Comparison of ENCODE assay signal across 8 mouse cellular contexts in genomic region chr11:54859322-54860165, GRCm38 (mm10). TPM values are rescaled to one million over a fixed set of nuclear protein-coding genes. Genes with fewer than 3 reads are reported as not detected.
DNase-seq lines count a peak whose midpoint lies in the region; ATAC-seq and TF ChIP-seq lines count a peak whose summit lies in the region.

No protein-coding gene starts in this region.

- peak overlapping the region; percentile 83 for H3K4me3 ChIP-seq in heart, embryonic 10.5 days
- peak overlapping the region; percentile 85 for H3K4me3 ChIP-seq in G1E (ENCODE audit: low read depth, low read length)
- peak overlapping the region; percentile 67 for H3K4me3 ChIP-seq in forebrain, embryonic 13.5 days
- peak overlapping the region; percentile 61 for H3K4me3 ChIP-seq in limb, embryonic 15.5 days
- H3K4me3 ChIP-seq in small intestine, adult 2 months (ENCODE audit: low read depth, low read length): peak overlapping the region; percentile 78

- H3K27me3 ChIP-seq in heart, embryonic 10.5 days (ENCODE audit: insufficient read depth, poor library complexity, severe bottlenecking): no peaks in the 10 kb centered on the region
- no peaks in the 10 kb centered on the region for H3K27me3 ChIP-seq in G1E (ENCODE audit: insufficient read depth, low read length)
- no peaks in the 10 kb centered on the region for H3K27me3 ChIP-seq in forebrain, embryonic 13.5 days
- H3K27me3 ChIP-seq in limb, embryonic 15.5 days: no peaks in the 10 kb centered on the region
- no peaks in the 10 kb centered on the region for H3K27me3 ChIP-seq in small intestine, adult 2 months (ENCODE audit: control insufficient read depth, insufficient read depth, low read length)

- H3K9ac ChIP-seq in forebrain, embryonic 13.5 days: peak overlapping the region; percentile 79
- H3K9ac ChIP-seq in limb, embryonic 15.5 days: peak overlapping the region; percentile 53; the same call in 1 of the 2 replicates

- no peak for TF ChIP-seq CTCF in G1E (IDR thresholded peaks at IDR 0.05; ENCODE audit: low read depth, low read length)
- TF ChIP-seq CTCF in small intestine, adult 2 months (IDR thresholded peaks at IDR 0.05; ENCODE audit: extremely low read depth, insufficient read length, insufficient replicate concordance, low read depth, low read length): peak; percentile 31; the same call in 1 of the 2 replicates

- H3K4me1 ChIP-seq in heart, embryonic 10.5 days: peaks cover 7% of the 10 kb centered on the region; the same call in 1 of the 2 replicates
- peaks cover 29% of the 10 kb centered on the region for H3K4me1 ChIP-seq in G1E (ENCODE audit: insufficient read depth, low read depth, low read length)
- H3K4me1 ChIP-seq in forebrain, embryonic 13.5 days: peaks cover 15% of the 10 kb centered on the region
- peaks cover 6% of the 10 kb centered on the region for H3K4me1 ChIP-seq in limb, embryonic 15.5 days
- 0 out of 2 replicates have a peak, but pooled peaks cover 1% of the 10 kb centered on the region for H3K4me1 ChIP-seq in small intestine, adult 2 months (ENCODE audit: control insufficient read depth, insufficient read depth, insufficient read length, low read length)

- TF ChIP-seq POLR2A in small intestine, adult 2 months (IDR thresholded peaks at IDR 0.05; ENCODE audit: low read depth, low read length): no peak

- H3K36me3 ChIP-seq in heart, embryonic 10.5 days: no peaks in the 10 kb centered on the region
- H3K36me3 ChIP-seq in G1E (replicated peaks): peaks cover 2% of the 10 kb centered on the region
- H3K36me3 ChIP-seq in forebrain, embryonic 13.5 days (ENCODE audit: poor library complexity, severe bottlenecking): no peaks in the 10 kb centered on the region
- no peaks in the 10 kb centered on the region for H3K36me3 ChIP-seq in limb, embryonic 15.5 days
- no peaks in the 10 kb centered on the region for H3K36me3 ChIP-seq in small intestine, adult 2 months (ENCODE audit: control insufficient read depth, insufficient read depth, low read length)

- intact Hi-C loops in heart, postnatal 14 days (cut with DNase I): loop anchor here (1.0 to 10.0 kb wide), 4 partner anchors 57 to 295 kb away; partner anchors contain the start of gene Cdc42se2

- H3K4me2 ChIP-seq in forebrain, embryonic 13.5 days: peak overlapping the region; percentile 74
- peak overlapping the region; percentile 68 for H3K4me2 ChIP-seq in limb, embryonic 15.5 days

- no peak for ATAC-seq in G1E (ENCODE audit: extremely low read depth, insufficient number of reproducible peaks, low FRiP score, poor library complexity, severe bottlenecking)
- no peak for ATAC-seq in forebrain, embryonic 13.5 days
- ATAC-seq in limb, embryonic 15.5 days (ENCODE audit: insufficient number of reproducible peaks, low FRiP score, low TSS enrichment, low read depth): no peak
- ATAC-seq in granulocyte monocyte progenitor cell, adult 5-6 weeks (replicated peaks; ENCODE audit: poor library complexity, severe bottlenecking): no peak

- 27% methylated on average over 11 of the region's 11 CpGs for WGBS in heart, embryonic 10.5 days
- 28% methylated on average over 11 of the region's 11 CpGs for WGBS in forebrain, embryonic 13.5 days
- WGBS in limb, embryonic 15.5 days: 18% methylated on average over 11 of the region's 11 CpGs
- WGBS in small intestine, adult 2 months: 13% methylated on average over 11 of the region's 11 CpGs

- DNase-seq in heart, embryonic 10.5 days (ENCODE audit: low spot score): no peak
- DNase-seq in heart, postnatal 14 days: no peak
- peak; percentile 41 for DNase-seq in G1E (ENCODE audit: low spot score)
- DNase-seq in spleen, adult 12 weeks (ENCODE audit: low spot score): no peak

- H3K27ac ChIP-seq in heart, embryonic 10.5 days: peak overlapping the region; percentile 95
- peak overlapping the region; percentile 66; the same call in 1 of the 2 replicates for H3K27ac ChIP-seq in forebrain, embryonic 13.5 days
- H3K27ac ChIP-seq in limb, embryonic 15.5 days: peak overlapping the region; percentile 43; the same call in 1 of the 2 replicates
- H3K27ac ChIP-seq in small intestine, adult 2 months (ENCODE audit: insufficient read depth, low read depth, low read length): no peak overlapping the region

- H3K9me3 ChIP-seq in heart, embryonic 10.5 days: no peaks in the 10 kb centered on the region
- 0 out of 2 replicates have a peak, but pooled peaks cover 4% of the 10 kb centered on the region for H3K9me3 ChIP-seq in G1E (replicated peaks)
- H3K9me3 ChIP-seq in forebrain, embryonic 13.5 days (replicated peaks): no peaks in the 10 kb centered on the region
- no peaks in the 10 kb centered on the region for H3K9me3 ChIP-seq in limb, embryonic 15.5 days

RNA-seq across cellular contexts. Expression of gene Lyrm7, which starts 1.2 kb away (rescaled TPM):
- 11.8 and 17.9 TPM in 2 replicates for polyA plus RNA-seq in heart, embryonic 10.5 days (2016; fragmentation: Nextera tagmentation; extraction: Ambion mirVana)
- total RNA-seq in heart, postnatal 14 days (2021): 10 to 100 TPM; 28.0 to 29.4 TPM
- total RNA-seq in G1E (2014; fragmentation: Nextera tagmentation): 8.3 and 9.9 TPM in 2 replicates
- total RNA-seq in G1E (2017): 0.23 and 2.5 TPM in 2 replicates
- 0.21 and 0.51 TPM in 2 replicates for polyA plus RNA-seq in G1E (2012)
- polyA plus RNA-seq in forebrain, embryonic 13.5 days (2015; fragmentation: Nextera tagmentation; extraction: Ambion mirVana): 11.6 and 12.5 TPM in 2 replicates
- polyA plus RNA-seq in limb, embryonic 15.5 days (2015; fragmentation: Nextera tagmentation; extraction: Ambion mirVana): 9.5 and 9.7 TPM in 2 replicates
- 0.03 and 0.15 TPM in 2 replicates for polyA plus RNA-seq in small intestine, adult 2 months (2012; rRNA removed)
- 4.0 and 9.3 TPM in 2 replicates for total RNA-seq in granulocyte monocyte progenitor cell, adult 5-6 weeks (2014; fragmentation: Nextera tagmentation)
- total RNA-seq in granulocyte monocyte progenitor cell, adult 5-6 weeks (2017): 2.0 and 11.1 TPM in 2 replicates

RNA-seq across cellular contexts. Expression of gene Hint1, which starts 6.6 kb away (rescaled TPM):
- polyA plus RNA-seq in heart, embryonic 10.5 days (2016; fragmentation: Nextera tagmentation; extraction: Ambion mirVana): 602 and 622 TPM in 2 replicates
- total RNA-seq in heart, postnatal 14 days (2021): 100 to 1,000 TPM; 259 to 264 TPM
- total RNA-seq in G1E (2014; fragmentation: Nextera tagmentation): 132 and 141 TPM in 2 replicates
- 406 and 564 TPM in 2 replicates for total RNA-seq in G1E (2017)
- 1,038 and 1,134 TPM in 2 replicates for polyA plus RNA-seq in G1E (2012)
- 829 and 971 TPM in 2 replicates for polyA plus RNA-seq in forebrain, embryonic 13.5 days (2015; fragmentation: Nextera tagmentation; extraction: Ambion mirVana)
- polyA plus RNA-seq in limb, embryonic 15.5 days (2015; fragmentation: Nextera tagmentation; extraction: Ambion mirVana): 450 and 535 TPM in 2 replicates
- polyA plus RNA-seq in small intestine, adult 2 months (2012; rRNA removed): 371 and 593 TPM in 2 replicates
- total RNA-seq in granulocyte monocyte progenitor cell, adult 5-6 weeks (2014; fragmentation: Nextera tagmentation): 686 and 699 TPM in 2 replicates
- total RNA-seq in granulocyte monocyte progenitor cell, adult 5-6 weeks (2017): 600 and 654 TPM in 2 replicates

RNA-seq across cellular contexts. Expression of gene Gpx3, which starts 42.7 kb away (rescaled TPM):
- 1,153 and 1,643 TPM in 2 replicates for polyA plus RNA-seq in heart, embryonic 10.5 days (2016; fragmentation: Nextera tagmentation; extraction: Ambion mirVana)
- total RNA-seq in heart, postnatal 14 days (2021): 100 to 1,000 TPM in 1 of 2 experiments, 10 to 100 TPM in 1; 93.6 to 153 TPM
- total RNA-seq in G1E (2014; fragmentation: Nextera tagmentation) (not detected in 2 replicates), G1E (2017) (not detected in 2 replicates)
- polyA plus RNA-seq in G1E (2012): not detected in 2 replicates
- 17.9 and 20.8 TPM in 2 replicates for polyA plus RNA-seq in forebrain, embryonic 13.5 days (2015; fragmentation: Nextera tagmentation; extraction: Ambion mirVana)
- polyA plus RNA-seq in limb, embryonic 15.5 days (2015; fragmentation: Nextera tagmentation; extraction: Ambion mirVana): 379 and 418 TPM in 2 replicates
- 52.2 and 90.3 TPM in 2 replicates for polyA plus RNA-seq in small intestine, adult 2 months (2012; rRNA removed)
- total RNA-seq in granulocyte monocyte progenitor cell, adult 5-6 weeks (2014; fragmentation: Nextera tagmentation): 24.9 and 29.6 TPM in 2 replicates
- total RNA-seq in granulocyte monocyte progenitor cell, adult 5-6 weeks (2017): 1.6 and 4.0 TPM in 2 replicates

Comparison
In these comparisons a context has a peak if more than half of its experiments do, and no peak if none do; other contexts are left out.
1. RNA of gene Gpx3, which starts 42.7 kb away (polyA plus RNA-seq): 1,153 to 1,643 TPM in heart, embryonic 10.5 days, 379 to 418 TPM in limb, embryonic 15.5 days, 52.2 to 90.3 TPM in small intestine, adult 2 months and 17.9 to 20.8 TPM in forebrain, embryonic 13.5 days; not detected in G1E; every median in the first group is over 10 times any median in the second.
2. Peak in every context shown above with its lines, with median percentiles within 50 percentile points of each other: H3K4me3 ChIP-seq.